Mouse (Mus musculus): Measurements from ENCODE around the gene B4galnt4. TPM values are rescaled to one million over a fixed set of nuclear protein-coding genes. Genes with fewer than 3 reads are reported as not detected.
"Not testable (repeated sequence)": the region's sequence is repeated elsewhere in the genome, so short reads cannot be mapped to it uniquely, and the experiment has no call there.

The B4galnt4 gene
- total RNA-seq, 1 experiment: 31.1 TPM

DNA sequence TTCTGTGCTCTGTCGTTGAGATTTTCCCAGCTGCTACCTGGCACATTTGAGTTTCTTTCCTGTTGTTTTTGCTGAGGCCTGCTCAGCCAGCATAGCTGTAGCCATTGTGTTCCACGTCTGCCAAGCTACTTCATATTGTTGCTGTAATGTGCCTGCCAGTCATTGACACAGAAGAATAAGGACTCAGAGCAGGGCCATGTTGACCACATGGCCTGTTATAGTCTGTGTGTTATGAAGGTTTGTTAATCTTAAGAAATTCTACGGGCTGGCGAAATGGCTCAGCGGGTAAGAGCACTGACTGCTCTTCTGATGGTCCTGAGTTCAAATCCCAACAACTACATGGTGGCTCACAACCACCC lies 34.2 kb upstream of the B4galnt4 start:
- H3K9ac ChIP-seq (ENCODE audit: insufficient read depth, low read depth, low read length, poor library complexity, severe bottlenecking): no peak overlapping the region; the same call in 1 of the 2 replicates
- TF ChIP-seq HCFC1 (IDR thresholded peaks at IDR 0.05; ENCODE audit: borderline replicate concordance, insufficient read depth, low read length) (no peak), ZC3H11A (IDR thresholded peaks at IDR 0.05; ENCODE audit: borderline replicate concordance, low read depth, low read length) (no peak), MAFK (IDR thresholded peaks at IDR 0.05; ENCODE audit: insufficient read depth, low read depth, low read length) (no peak), CHD2 (IDR thresholded peaks at IDR 0.05; ENCODE audit: low read depth, low read length) (no peak), ZNF384 (IDR thresholded peaks at IDR 0.05; ENCODE audit: low read depth, low read length) (no peak)
- no peaks in the 10 kb centered on the region for H3K9me3 ChIP-seq (ENCODE audit: control insufficient read depth, insufficient read depth, low read depth, low read length)
- no peak for DNase-seq (ENCODE audit: low read depth, low spot score)
- in situ Hi-C loops (cut with MboI; ENCODE audit: low sequenced_read_pairs in 2 of 2, unreplicated experiment in 2 of 2): no loop called here
- H3K4me3 ChIP-seq (ENCODE audit: insufficient read depth in 1 of 2, low read depth in 1 of 2, low read length in 2 of 2, poor library complexity in 1 of 2, severe bottlenecking in 1 of 2): no peak overlapping the region
- H3K4me1 ChIP-seq (ENCODE audit: control insufficient read depth in 2 of 2, insufficient read depth in 2 of 2, low read length in 2 of 2, poor library complexity in 1 of 2): peaks cover 6 to 10% of the 10 kb centered on the region in 2 experiments; a peak in 2 of 4 replicates
- no peaks in the 10 kb centered on the region for H3K36me3 ChIP-seq (ENCODE audit: control insufficient read depth, insufficient read depth, low read length, poor library complexity, severe bottlenecking)
- H3K27ac ChIP-seq (ENCODE audit: insufficient read depth, low read depth, low read length, poor library complexity, severe bottlenecking): peak overlapping the region; percentile 54; the same call in 1 of the 2 replicates

GRCm38 (mm10) chr7:141028831-141029230 lies 32.1 kb upstream of the B4galnt4 start, which contains the start of gene Gm17387:
Gene Gm17387 (plus strand): TSS chr7:141029131.
- in situ Hi-C loops (cut with MboI; ENCODE audit: low sequenced_read_pairs in 2 of 2, unreplicated experiment in 2 of 2): no loop called here
- H3K9me3 ChIP-seq (ENCODE audit: control insufficient read depth, insufficient read depth, low read depth, low read length): no peaks in the 10 kb centered on the region

DNA sequence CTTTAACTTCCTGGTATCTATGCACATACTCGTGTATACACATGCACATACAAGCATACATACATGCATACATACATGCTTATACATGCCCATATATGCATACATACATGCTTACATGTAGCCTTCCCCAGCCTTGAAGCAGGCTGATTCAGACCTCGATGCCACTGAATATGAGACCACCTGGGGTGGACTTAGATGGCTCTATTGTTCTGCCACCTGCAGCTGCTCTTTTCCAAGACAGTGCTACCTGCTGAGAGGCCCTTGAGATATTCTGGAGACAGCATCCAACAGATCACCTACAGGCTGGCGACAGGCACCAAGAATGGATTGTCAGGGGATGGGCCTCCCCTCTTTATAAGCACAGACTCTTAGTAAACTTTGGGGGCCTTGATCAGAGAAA lies 30.5 kb upstream of the B4galnt4 start:
- no peak overlapping the region for H3K27ac ChIP-seq (ENCODE audit: insufficient read depth, low read depth, low read length, poor library complexity, severe bottlenecking)
- no peak for DNase-seq (ENCODE audit: low read depth, low spot score)
- H3K9me3 ChIP-seq (ENCODE audit: control insufficient read depth, insufficient read depth, low read depth, low read length): no peaks in the 10 kb centered on the region
- no peaks in the 10 kb centered on the region for H3K36me3 ChIP-seq (ENCODE audit: control insufficient read depth, insufficient read depth, low read length, poor library complexity, severe bottlenecking)
- H3K4me3 ChIP-seq (ENCODE audit: insufficient read depth in 1 of 2, low read depth in 1 of 2, low read length in 2 of 2, poor library complexity in 1 of 2, severe bottlenecking in 1 of 2): no peak overlapping the region
- in situ Hi-C loops (cut with MboI; ENCODE audit: low sequenced_read_pairs in 2 of 2, unreplicated experiment in 2 of 2): no loop called here
- peaks cover 6 to 20% of the 10 kb centered on the region in 2 experiments; a peak in 2 of 4 replicates for H3K4me1 ChIP-seq (ENCODE audit: control insufficient read depth in 2 of 2, insufficient read depth in 2 of 2, low read length in 2 of 2, poor library complexity in 1 of 2)
- no peak overlapping the region for H3K9ac ChIP-seq (ENCODE audit: insufficient read depth, low read depth, low read length, poor library complexity, severe bottlenecking)
- TF ChIP-seq ZNF384 (IDR thresholded peaks at IDR 0.05; ENCODE audit: low read depth, low read length) (no peak), HCFC1 (IDR thresholded peaks at IDR 0.05; ENCODE audit: borderline replicate concordance, insufficient read depth, low read length) (no peak), MAFK (IDR thresholded peaks at IDR 0.05; ENCODE audit: insufficient read depth, low read depth, low read length) (no peak), CHD2 (IDR thresholded peaks at IDR 0.05; ENCODE audit: low read depth, low read length) (no peak), ZC3H11A (IDR thresholded peaks at IDR 0.05; ENCODE audit: borderline replicate concordance, low read depth, low read length) (no peak)

More at GRCm38 (mm10) chr7:141028831-141029230, 32.1 kb upstream of the B4galnt4 start, which contains the start of gene Gm17387:
- Histone ChIP-seq H3K4me1 (ENCODE audit: control insufficient read depth in 2 of 2, insufficient read depth in 2 of 2, low read length in 2 of 2, poor library complexity in 1 of 2) (peaks cover 6 to 18% of the 10 kb centered on the region in 2 experiments; a peak in 2 of 4 replicates), H3K36me3 (ENCODE audit: control insufficient read depth, insufficient read depth, low read length, poor library complexity, severe bottlenecking) (no peaks in the 10 kb centered on the region), H3K27ac (ENCODE audit: insufficient read depth, low read depth, low read length, poor library complexity, severe bottlenecking) (no peak within 1 kb of the TSS), H3K9ac (ENCODE audit: insufficient read depth, low read depth, low read length, poor library complexity, severe bottlenecking) (no peak within 1 kb of the TSS), H3K4me3 (ENCODE audit: insufficient read depth in 1 of 2, low read depth in 1 of 2, low read length in 2 of 2, poor library complexity in 1 of 2, severe bottlenecking in 1 of 2) (no peak within 1 kb of the TSS)
- TF ChIP-seq ZC3H11A (IDR thresholded peaks at IDR 0.05; ENCODE audit: borderline replicate concordance, low read depth, low read length): no peak
- TF ChIP-seq CHD2 (IDR thresholded peaks at IDR 0.05; ENCODE audit: low read depth, low read length): no peak
- no peak for TF ChIP-seq HCFC1 (IDR thresholded peaks at IDR 0.05; ENCODE audit: borderline replicate concordance, insufficient read depth, low read length)
- no peak for TF ChIP-seq ZNF384 (IDR thresholded peaks at IDR 0.05; ENCODE audit: low read depth, low read length)
- no peak for TF ChIP-seq MAFK (IDR thresholded peaks at IDR 0.05; ENCODE audit: insufficient read depth, low read depth, low read length)
- DNase-seq (ENCODE audit: low read depth, low spot score): no peak

- Histone ChIP-seq H3K9ac (ENCODE audit: insufficient read depth, low read depth, low read length, poor library complexity, severe bottlenecking) (no peak overlapping the region), H3K27ac (ENCODE audit: insufficient read depth, low read depth, low read length, poor library complexity, severe bottlenecking) (no peak overlapping the region), H3K4me3 (ENCODE audit: insufficient read depth in 1 of 2, low read depth in 1 of 2, low read length in 2 of 2, poor library complexity in 1 of 2, severe bottlenecking in 1 of 2) (no peak overlapping the region), H3K4me1 (ENCODE audit: control insufficient read depth in 2 of 2, insufficient read depth in 2 of 2, low read length in 2 of 2, poor library complexity in 1 of 2) (peaks cover 4 to 16% of the 10 kb centered on the region in 2 experiments; a peak in 2 of 4 replicates), H3K36me3 (ENCODE audit: control insufficient read depth, insufficient read depth, low read length, poor library complexity, severe bottlenecking) (no peaks in the 10 kb centered on the region), H3K9me3 (ENCODE audit: control insufficient read depth, insufficient read depth, low read depth, low read length) (no peaks in the 10 kb centered on the region)
- TF ChIP-seq ZC3H11A (IDR thresholded peaks at IDR 0.05; ENCODE audit: borderline replicate concordance, low read depth, low read length) (no peak), CHD2 (IDR thresholded peaks at IDR 0.05; ENCODE audit: low read depth, low read length) (no peak), ZNF384 (IDR thresholded peaks at IDR 0.05; ENCODE audit: low read depth, low read length) (no peak), MAFK (IDR thresholded peaks at IDR 0.05; ENCODE audit: insufficient read depth, low read depth, low read length) (no peak), HCFC1 (IDR thresholded peaks at IDR 0.05; ENCODE audit: borderline replicate concordance, insufficient read depth, low read length) (no peak)
- DNase-seq (ENCODE audit: low read depth, low spot score): no peak
- in situ Hi-C loops (cut with MboI; ENCODE audit: low sequenced_read_pairs in 2 of 2, unreplicated experiment in 2 of 2): no loop called here
These were observed 28.3 kb upstream of the B4galnt4 start for GRCm38 (mm10) chr7:141032458-141033167.

DNA sequence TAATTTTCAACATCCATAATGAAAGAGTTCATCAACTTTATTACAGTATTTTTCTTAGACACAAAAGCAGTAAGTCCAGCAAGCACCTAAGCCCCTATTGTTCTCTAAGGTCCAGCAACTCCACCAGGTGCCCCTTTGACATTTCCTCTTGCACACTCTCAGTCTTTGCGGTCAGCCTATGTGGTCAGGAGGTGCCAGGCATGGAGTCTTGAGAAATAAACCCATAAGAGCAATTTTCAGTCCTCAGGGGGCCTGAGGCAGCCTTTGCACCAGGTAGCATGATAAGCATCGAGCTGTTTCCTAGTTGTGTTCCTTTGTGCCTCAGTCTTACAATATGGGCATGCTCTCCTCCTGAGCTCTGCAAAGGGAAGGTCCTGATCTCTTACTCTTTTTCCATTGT lies 24.3 kb upstream of the B4galnt4 start:
- H3K9me3 ChIP-seq (ENCODE audit: control insufficient read depth, insufficient read depth, low read depth, low read length); DNase-seq (ENCODE audit: low read depth, low spot score); H3K27ac ChIP-seq (ENCODE audit: insufficient read depth, low read depth, low read length, poor library complexity, severe bottlenecking); H3K36me3 ChIP-seq (ENCODE audit: control insufficient read depth, insufficient read depth, low read length, poor library complexity, severe bottlenecking); H3K9ac ChIP-seq (ENCODE audit: insufficient read depth, low read depth, low read length, poor library complexity, severe bottlenecking); in situ Hi-C loops (cut with MboI; ENCODE audit: low sequenced_read_pairs in 2 of 2, unreplicated experiment in 2 of 2); H3K4me3 ChIP-seq (ENCODE audit: insufficient read depth in 1 of 2, low read depth in 1 of 2, low read length in 2 of 2, poor library complexity in 1 of 2, severe bottlenecking in 1 of 2): not testable (repeated sequence)
- H3K4me1 ChIP-seq (ENCODE audit: control insufficient read depth in 2 of 2, insufficient read depth in 2 of 2, low read length in 2 of 2, poor library complexity in 1 of 2): peaks cover 3 to 20% of the 10 kb centered on the region in 2 experiments; a peak in 3 of 4 replicates

Data from ES-E14 (cell line).